In genomic region chr9:65586406-65587269, GRCm38 (mm10) we compare ENCODE assay signal across 8 mouse cellular contexts. TPM values are rescaled to one million over a fixed set of nuclear protein-coding genes. Genes with fewer than 3 reads are reported as not detected.
A peak's percentile ranks its signal among the peaks of the same experiment; 100 is the strongest.
DNase-seq lines count a peak whose midpoint lies in the region; ATAC-seq and TF ChIP-seq lines count a peak whose summit lies in the region.

TSS of gene Pif1 (plus strand) at chr9:65587160.

- peak; percentile 53 to 70 for DNase-seq in urinary bladder, adult 18-20 months (ENCODE audit: low spot score in 2 of 2)
- DNase-seq in urinary bladder, postnatal 10 days (ENCODE audit: low spot score) = no peak
- DNase-seq in heart, adult 18-20 months = peak; percentile 87 to 88
- peak; percentile 83 for DNase-seq in kidney, adult 18-20 months
- DNase-seq in liver, adult 2 months (ENCODE audit: extremely low read depth, low read depth, low spot score) = peak; percentile 64
- peak; percentile 80 for DNase-seq in splenic B cell, adult 2 months (ENCODE audit: low read depth, low spot score)

- H3K9me3 ChIP-seq in embryonic facial prominence, embryonic 13.5 days = no peaks in the 10 kb centered on the region

- peak within 1 kb of the TSS; percentile 85 for H3K9ac ChIP-seq in embryonic facial prominence, embryonic 13.5 days
- peak within 1 kb of the TSS; percentile 35 for H3K9ac ChIP-seq in liver, adult 2 months (ENCODE audit: low read depth, low read length)

- peak; percentile 78 for ATAC-seq in embryonic facial prominence, embryonic 13.5 days (ENCODE audit: insufficient number of reproducible peaks, insufficient read depth, low FRiP score, low TSS enrichment, low read depth)
- peak; percentile 72 for ATAC-seq in monocyte, adult 5-6 weeks (replicated peaks; ENCODE audit: insufficient number of reproducible peaks, low FRiP score, low TSS enrichment, poor library complexity, severe bottlenecking)

- 8% methylated on average over 28 of the region's 28 CpGs for whole genome bisulfite sequencing in embryonic facial prominence, embryonic 13.5 days
- WGBS in liver, adult 2 months = 14% methylated on average over 28 of the region's 28 CpGs

- H3K79me2 ChIP-seq in liver, adult 2 months (ENCODE audit: control insufficient read depth, insufficient read depth, low read length) = no peaks in the 10 kb centered on the region

- peaks cover 34% of the 10 kb centered on the region for H3K4me1 ChIP-seq in embryonic facial prominence, embryonic 13.5 days
- peaks cover 10% of the 10 kb centered on the region for H3K4me1 ChIP-seq in liver, adult 2 months (ENCODE audit: control insufficient read depth, insufficient read depth, low read length)

- peak within 1 kb of the TSS; percentile 99 for H3K4me2 ChIP-seq in embryonic facial prominence, embryonic 13.5 days

- H3K4me3 ChIP-seq in embryonic facial prominence, embryonic 13.5 days = peak within 1 kb of the TSS; percentile 64
- H3K4me3 ChIP-seq in liver, adult 2 months (ENCODE audit: insufficient read depth, low read depth, low read length) = peak within 1 kb of the TSS; percentile 51; the same call in 1 of the 2 replicates

- H3K27me3 ChIP-seq in embryonic facial prominence, embryonic 13.5 days = no peaks in the 10 kb centered on the region
- H3K27me3 ChIP-seq in liver, adult 2 months (ENCODE audit: control insufficient read depth, insufficient read depth, low read length) = peaks cover 11% of the 10 kb centered on the region
- no peaks in the 10 kb centered on the region for H3K27me3 ChIP-seq in splenic B cell, adult 2 months (ENCODE audit: control insufficient read depth, insufficient read depth, low read length, poor library complexity, severe bottlenecking)

- TF ChIP-seq POLR2A in liver, adult 2 months (IDR thresholded peaks at IDR 0.05; ENCODE audit: extremely low read depth, insufficient read depth, low read length) = no peak

- H3K36me3 ChIP-seq in embryonic facial prominence, embryonic 13.5 days = peaks cover 15% of the 10 kb centered on the region
- no peaks in the 10 kb centered on the region for H3K36me3 ChIP-seq in liver, adult 2 months (ENCODE audit: control insufficient read depth, insufficient read depth, low read length)
- H3K36me3 ChIP-seq in splenic B cell, adult 2 months (ENCODE audit: control insufficient read depth, insufficient read depth, low read length, poor library complexity, severe bottlenecking) = no peaks in the 10 kb centered on the region

- TF ChIP-seq CTCF in liver, adult 2 months (IDR thresholded peaks at IDR 0.05; ENCODE audit: low read depth, low read length) = no peak

- H3K27ac ChIP-seq in embryonic facial prominence, embryonic 13.5 days = peak within 1 kb of the TSS; percentile 85
- no peak within 1 kb of the TSS for H3K27ac ChIP-seq in liver, adult 2 months (replicated peaks; ENCODE audit: insufficient read depth, low read depth, low read length)

RNA-seq across cellular contexts. Expression of gene Pif1, which starts in this region (rescaled TPM):
- polyA plus RNA-seq in embryonic facial prominence, embryonic 13.5 days (2015; fragmentation: Nextera tagmentation; extraction: Ambion mirVana) = 15.4 and 18.4 TPM in 2 replicates
- total RNA-seq in heart, adult 18-20 months (2021) = not detected
- 0.20 TPM in 1 of 2 replicates, not detected in the other for total RNA-seq in liver, adult 2 months (2014; rRNA removed)
- polyA plus RNA-seq in liver, adult 2 months (2012; rRNA removed) = 0.04 TPM in 1 of 2 replicates, not detected in the other
- 0.21 TPM in 1 of 3 replicates, not detected in the others for total RNA-seq in monocyte, adult 5-6 weeks (2017)

Comparison
In these comparisons a context has a peak if more than half of its experiments do, and no peak if none do; other contexts are left out.
1. RNA of gene Pif1 (polyA plus RNA-seq): 15.4 to 18.4 TPM in embryonic facial prominence, embryonic 13.5 days; 0.04 TPM in liver, adult 2 months; every median in the first group is over 10 times any median in the second.
2. Peak in DNase-seq in heart, adult 18-20 months; RNA of the gene not detected or under 1 TPM.
3. Peak in DNase-seq, H3K4me3 ChIP-seq and H3K9ac ChIP-seq in liver, adult 2 months; RNA of the gene not detected or under 1 TPM.
4. Peak in ATAC-seq in monocyte, adult 5-6 weeks; RNA of the gene not detected or under 1 TPM.